Mouse (Mus musculus) layer of hippocampus, adult 11-12 months (tissue): ENCODE measurements around the gene Cbfb.
"Not testable (repeated sequence)": the region's sequence is repeated elsewhere in the genome, so short reads cannot be mapped to it uniquely, and the experiment has no call there.

Experiments used
- DNase-seq: peaks from one replicate; pipeline ENCODE4 v3.0.0; 2022; ENCODE audit warnings: low spot score

The Cbfb gene

GRCm38 (mm10) chr8:105170381-105171115 is at the start of gene Cbfb:
Cbfb (plus strand) TSS chr8:105170674.
- DNase-seq = peak; percentile 95

GRCm38 (mm10) chr8:105129864-105130263 is 40.6 kb upstream of the Cbfb start:
- no peak for DNase-seq

GRCm38 (mm10) chr8:105131509-105131908 is 39.0 kb upstream of the Cbfb start, which contains the start of gene Ces4a:
Ces4a (plus strand) TSS chr8:105131800.
- no peak for DNase-seq

GRCm38 (mm10) chr8:105138423-105138822 is 32.1 kb upstream of the Cbfb start:
- DNase-seq = peak; percentile 71

GRCm38 (mm10) chr8:105142395-105142794 is 28.1 kb upstream of the Cbfb start:
- no peak for DNase-seq

- DNase-seq = no peak
Observed at GRCm38 (mm10) chr8:105151654-105152053, 18.8 kb upstream of the Cbfb start.

GRCm38 (mm10) chr8:105152623-105153398 is 17.7 kb upstream of the Cbfb start:
- DNase-seq = peak; percentile 78

- DNase-seq = no peak
Observed at GRCm38 (mm10) chr8:105154316-105154715, 16.2 kb upstream of the Cbfb start.

GRCm38 (mm10) chr8:105155091-105155745 is 15.3 kb upstream of the Cbfb start:
- DNase-seq = no peak

- DNase-seq = peak; percentile 50
Observed at GRCm38 (mm10) chr8:105157555-105157954, 12.9 kb upstream of the Cbfb start.

- DNase-seq = no peak
Observed at GRCm38 (mm10) chr8:105158084-105158483, 12.4 kb upstream of the Cbfb start.

GRCm38 (mm10) chr8:105161121-105161652 is 9.3 kb upstream of the Cbfb start:
- DNase-seq = no peak

GRCm38 (mm10) chr8:105164272-105164902 is 6.1 kb upstream of the Cbfb start:
- DNase-seq = no peak

GRCm38 (mm10) chr8:105165191-105165590 is 5.3 kb upstream of the Cbfb start:
- DNase-seq = no peak

- DNase-seq = no peak
Observed at GRCm38 (mm10) chr8:105167116-105167515, 3.4 kb upstream of the Cbfb start.

- no peak for DNase-seq
Observed at GRCm38 (mm10) chr8:105169582-105169981, 892 bp upstream of the Cbfb start.

GRCm38 (mm10) chr8:105170041-105170380 is 463 bp upstream of the Cbfb start:
- no peak for DNase-seq

- peak; percentile 55 for DNase-seq
Observed at GRCm38 (mm10) chr8:105171116-105172002, 885 bp downstream of the Cbfb start.

- no peak for DNase-seq
Observed at GRCm38 (mm10) chr8:105172003-105172362, 1.5 kb downstream of the Cbfb start.

- not testable (repeated sequence) for DNase-seq
Observed at GRCm38 (mm10) chr8:105175287-105175686, 4.8 kb downstream of the Cbfb start.

GRCm38 (mm10) chr8:105178211-105178800 is 7.8 kb downstream of the Cbfb start:
- no peak for DNase-seq
